Comparison of ENCODE assay signal across 9 mouse cellular contexts in the genomic region with DNA sequence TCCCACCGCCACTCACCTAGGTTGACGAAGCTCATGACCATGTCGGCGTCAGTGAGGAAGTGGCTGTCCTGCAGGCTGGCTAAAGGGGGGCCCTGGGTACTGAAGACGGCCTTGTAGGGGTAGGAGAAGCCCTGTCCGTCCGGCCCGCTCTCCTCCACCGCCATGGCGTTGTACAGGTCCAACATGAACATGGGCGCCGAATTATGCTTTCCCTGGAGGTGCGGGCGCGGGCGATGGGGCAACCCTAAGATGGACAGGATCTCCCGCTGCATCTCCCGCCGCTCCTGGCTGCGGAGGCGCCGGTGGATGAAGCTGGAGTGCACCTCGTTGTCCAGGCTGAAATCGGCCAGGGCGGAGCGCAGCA. TPM values are rescaled to one million over a fixed set of nuclear protein-coding genes. Genes with fewer than 3 reads are reported as not detected.
DNase-seq lines count a peak whose midpoint lies in the region; ATAC-seq and TF ChIP-seq lines count a peak whose summit lies in the region.
"Had no signal": no experiment of that assay in that cellular context is flagged by ENCODE, and none has a peak within 500 bp of the region (broad histone marks: within the 10 kb centered on the region; RNA-seq: fewer than 3 reads in every experiment).

No protein-coding gene starts in this region.

- no peak for ATAC-seq in liver, postnatal 0 days

- H3K4me1 ChIP-seq in heart, embryonic 10.5 days, result peaks cover 76% of the 10 kb centered on the region
- H3K4me1 ChIP-seq in liver, postnatal 0 days (ENCODE audit: insufficient read depth), result peaks cover 14% of the 10 kb centered on the region; the same call in 1 of the 2 replicates

- intact Hi-C loops in heart, postnatal 14 days (cut with DNase I), result no loop called here
- intact Hi-C loops in heart, postnatal 10 days (cut with DNase I), result loop anchor here (5.0 kb wide), 1 partner anchor 77 kb away; no protein-coding TSS in a partner anchor

- H3K4me3 ChIP-seq in heart, embryonic 10.5 days, result peak overlapping the region; percentile 72
- H3K4me3 ChIP-seq in liver, postnatal 0 days (ENCODE audit: low read depth, low read length), result peak overlapping the region; percentile 47

- no peak for TF ChIP-seq CTCF in liver, postnatal 0 days (IDR thresholded peaks at IDR 0.05; ENCODE audit: low read depth)

- no peak for DNase-seq in heart, embryonic 10.5 days (ENCODE audit: low spot score)
- DNase-seq in heart, postnatal 14 days, result no peak
- DNase-seq in R1 (ENCODE audit: low read depth, low spot score), result peak; percentile 36
- DNase-seq in heart, postnatal 10 days, result peak; percentile 21 to 27
- no peak for DNase-seq in liver, postnatal 0 days
- DNase-seq in frontal cortex, postnatal 10 days (ENCODE audit: low spot score in 2 of 2), result no peak
- no peak for DNase-seq in adipocyte (ENCODE audit: low spot score)
- DNase-seq in layer of hippocampus, adult 8-10 months (ENCODE audit: low spot score in 2 of 2), result no peak

- H3K36me3 ChIP-seq in heart, embryonic 10.5 days, result no peaks in the 10 kb centered on the region
- H3K36me3 ChIP-seq in liver, postnatal 0 days (replicated peaks; ENCODE audit: insufficient read depth, low read length), result no peaks in the 10 kb centered on the region

- peak overlapping the region; percentile 72 for H3K4me2 ChIP-seq in liver, postnatal 0 days (ENCODE audit: low read depth, low read length)

- no peak overlapping the region for H3K9ac ChIP-seq in liver, postnatal 0 days (replicated peaks)

- H3K9me3 ChIP-seq in heart, embryonic 10.5 days, result no peaks in the 10 kb centered on the region
- H3K9me3 ChIP-seq in liver, postnatal 0 days (ENCODE audit: low read length), result no peaks in the 10 kb centered on the region

- TF ChIP-seq EP300 in liver, postnatal 0 days (IDR thresholded peaks at IDR 0.05; ENCODE audit: low read depth), result no peak

- H3K27me3 ChIP-seq in heart, embryonic 10.5 days (ENCODE audit: insufficient read depth, poor library complexity, severe bottlenecking), result peaks cover 83% of the 10 kb centered on the region
- peaks cover 72% of the 10 kb centered on the region for H3K27me3 ChIP-seq in liver, postnatal 0 days (ENCODE audit: insufficient read depth, low read length)

- H3K27ac ChIP-seq in heart, embryonic 10.5 days, result peak overlapping the region; percentile 88
- no peak overlapping the region for H3K27ac ChIP-seq in liver, postnatal 0 days (ENCODE audit: low read depth)

- under 1% methylated on average over 26 of the region's 26 CpGs for WGBS in heart, embryonic 10.5 days
- WGBS in liver, postnatal 0 days (ENCODE audit: insufficient replicate concordance), result under 1% methylated on average over 26 of the region's 26 CpGs

RNA-seq across cellular contexts. Expression of a gene that starts 0.5 kb away (rescaled TPM):
- polyA plus RNA-seq in heart, embryonic 10.5 days (2016; fragmentation: Nextera tagmentation; extraction: Ambion mirVana), result 49.5 and 70.0 TPM in 2 replicates
- 1 to 10 TPM; 1.7 to 2.6 TPM for total RNA-seq in heart, postnatal 14 days (2021)
- 1 to 10 TPM; 4.0 to 4.6 TPM for total RNA-seq in heart, postnatal 10 days (2021)
- 0.32 and 0.49 TPM in 2 replicates for polyA plus RNA-seq in liver, postnatal 0 days (2015; fragmentation: Nextera tagmentation; extraction: Ambion mirVana)
- total RNA-seq in layer of hippocampus, adult 8-10 months (2022), result 1 to 10 TPM; 7.1 to 9.8 (median 8.6) TPM
- total RNA-seq: neutrophil, adult 5-6 weeks had no signal

RNA-seq across cellular contexts. Expression of a gene that starts 37.9 kb away (rescaled TPM):
- polyA plus RNA-seq in heart, embryonic 10.5 days (2016; fragmentation: Nextera tagmentation; extraction: Ambion mirVana), result 0.06 and 0.20 TPM in 2 replicates
- total RNA-seq in heart, postnatal 14 days (2021), result under 1 TPM; 0.07 to 0.93 TPM
- total RNA-seq in heart, postnatal 10 days (2021), result not detected
- 0.07 and 0.09 TPM in 2 replicates for polyA plus RNA-seq in liver, postnatal 0 days (2015; fragmentation: Nextera tagmentation; extraction: Ambion mirVana)
- total RNA-seq in layer of hippocampus, adult 8-10 months (2022), result under 1 TPM in 3 of 4 experiments, not detected in 1; 0.14 to 0.56 (median 0.14) TPM

Comparison
In these comparisons a context has a peak if more than half of its experiments do, and no peak if none do; other contexts are left out.
1. DNase-seq: peak in R1 (single experiment) and heart, postnatal 10 days (2 of 2); none in heart, embryonic 10.5 days (single experiment), heart, postnatal 14 days (0 of 2), liver, postnatal 0 days (single experiment), frontal cortex, postnatal 10 days (0 of 2), adipocyte (single experiment) and layer of hippocampus, adult 8-10 months (0 of 2).